Mouse (Mus musculus) G1E (cell line): ENCODE measurements around the gene Ankrd22. TPM values are rescaled to one million over a fixed set of nuclear protein-coding genes. Genes with fewer than 3 reads are reported as not detected.

Experiments
- ATAC-seq: 2 replicates; pipeline ENCODE4 v1.8.0; 2016; ENCODE audit warnings: mild to moderate bottlenecking; ENCODE audit not compliant: insufficient number of reproducible peaks, poor library complexity, low FRiP score, severe bottlenecking; ENCODE audit errors: extremely low read depth
- DNase-seq: peaks from one replicate; pipeline ENCODE4 v3.0.0; 2012; ENCODE audit warnings: low spot score
- H3K27me3 ChIP-seq: 2 replicates; pipeline ENCODE4 v1.6.1; 2012; ENCODE audit warnings: mild to moderate bottlenecking, low read length, inconsistent platforms; ENCODE audit not compliant: insufficient read depth
- H3K36me3 ChIP-seq: replicated peaks from 2 replicates; pipeline ENCODE3; 2012; ENCODE audit warnings: mild to moderate bottlenecking, inconsistent platforms
- H3K4me1 ChIP-seq: 2 replicates; pipeline ENCODE4 v1.6.1; 2012; ENCODE audit warnings: low read depth, low read length, inconsistent platforms, mixed read lengths; ENCODE audit not compliant: insufficient read depth
- H3K4me3 ChIP-seq: 2 replicates; pipeline ENCODE4 v1.5.1; 2012; ENCODE audit warnings: low read depth, mild to moderate bottlenecking, inconsistent platforms, low read length, moderate library complexity, mixed read lengths
- H3K9me3 ChIP-seq: replicated peaks from 2 replicates; pipeline ENCODE4 v1.6.1; 2012; ENCODE audit warnings: inconsistent platforms
- CTCF ChIP-seq: IDR thresholded peaks from 2 replicates; pipeline ENCODE4 v1.5.1; 2012; ENCODE audit warnings: low read depth, low read length, inconsistent platforms, mixed read lengths
- GATA1 ChIP-seq: IDR thresholded peaks from 2 replicates; pipeline ENCODE4 v1.6.1; 2012; ENCODE audit warnings: borderline replicate concordance, low read length, inconsistent platforms, mixed read lengths
- GATA2 ChIP-seq: IDR thresholded peaks from 2 replicates; pipeline ENCODE4 v1.6.1; 2012; ENCODE audit warnings: low read depth, low read length, inconsistent platforms, borderline replicate concordance
- POLR2AphosphoS5 ChIP-seq: IDR thresholded peaks from 2 replicates; pipeline ENCODE4 v1.6.1; 2012; ENCODE audit warnings: low read depth, low read length, inconsistent platforms; ENCODE audit not compliant: insufficient replicate concordance
- TAL1 ChIP-seq: conservative IDR thresholded peaks from 2 replicates; pipeline ENCODE4 v1.6.1; 2012; ENCODE audit warnings: low read depth, low read length, inconsistent platforms, mixed read lengths
- polyA plus RNA-seq: library from polyadenylated mRNA; stranded (reverse); fragments of >175 nt; gene quantifications from 2 replicates; pipeline ENCODE4 v1.2.3, GENCODE M21; 2012
- total RNA-seq, 2 experiments: library from RNA; stranded (forward) in 1 of 2; stranded (reverse) in 1 of 2; fragments of 200-1000 nt in 1 of 2; fragments of >200 nt in 1 of 2; fragmentation: Nextera tagmentation in 1 of 2; gene quantifications; 2 replicates each; pipeline ENCODE4 v1.2.3; 2014 to 2017

Ankrd22 gene
- total and polyA plus RNA-seq, 3 experiments, result 0.11 TPM; not detected in 2

DNA sequence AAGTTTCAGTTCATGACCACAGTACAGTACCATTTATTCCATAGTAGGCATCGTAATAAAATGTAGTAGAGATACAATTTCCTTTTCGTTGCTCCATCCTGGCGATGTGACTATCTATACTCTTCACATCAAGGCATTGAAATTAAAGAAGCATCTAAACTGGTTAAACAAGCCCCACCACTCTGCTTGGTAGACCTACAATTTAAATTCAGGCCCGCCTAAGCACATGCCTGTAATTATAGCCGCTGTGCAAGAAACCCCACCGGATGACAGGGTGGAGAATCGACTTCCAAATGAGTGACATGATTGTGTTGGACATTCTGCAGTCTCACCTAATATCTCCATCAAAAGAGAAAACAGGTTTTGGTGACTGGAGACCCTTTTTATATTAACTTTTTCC is 64.0 kb downstream of the Ankrd22 start:
- no peak overlapping the region for H3K4me3 ChIP-seq
- DNase-seq (no peak), ATAC-seq (no peak)
- no peaks in the 10 kb centered on the region for H3K27me3 ChIP-seq
- H3K9me3 ChIP-seq, result no peaks in the 10 kb centered on the region
- TF ChIP-seq POLR2AphosphoS5, result no peak
- TF ChIP-seq GATA1, result no peak
- no peak for TF ChIP-seq GATA2
- no peak for TF ChIP-seq TAL1
- no peaks in the 10 kb centered on the region for H3K4me1 ChIP-seq
- no peaks in the 10 kb centered on the region for H3K36me3 ChIP-seq

DNA sequence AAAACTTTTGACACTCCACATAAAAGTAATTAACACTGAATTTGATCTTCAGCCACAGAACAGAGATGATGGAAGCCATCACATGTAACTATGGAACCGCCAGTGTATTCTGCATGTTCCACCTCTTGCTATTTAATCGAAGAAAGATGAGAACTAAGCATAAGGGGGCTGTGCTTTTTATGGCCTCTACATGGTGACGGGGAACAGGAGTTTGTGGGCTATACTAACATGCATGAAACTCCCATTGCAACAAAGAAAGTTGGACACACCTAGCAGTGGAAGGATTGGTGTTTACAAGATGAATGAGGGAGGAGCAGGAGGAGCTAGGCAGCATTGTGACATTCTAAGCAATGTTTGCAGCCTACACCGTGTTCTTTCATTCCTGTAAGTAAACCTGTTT is 65.2 kb downstream of the Ankrd22 start, which contains the start of gene Lipm:
TSS of gene Lipm (plus strand) at position 301 of the 400 bp plus-strand sequence.
- no peaks in the 10 kb centered on the region for H3K27me3 ChIP-seq
- H3K4me3 ChIP-seq, result no peak within 1 kb of the TSS
- no peak for TF ChIP-seq TAL1
- no peak for TF ChIP-seq POLR2AphosphoS5
- no peak for TF ChIP-seq GATA1
- no peak for TF ChIP-seq CTCF
- no peak for TF ChIP-seq GATA2
- H3K36me3 ChIP-seq, result no peaks in the 10 kb centered on the region
- ATAC-seq (no peak), DNase-seq (no peak)
- no peaks in the 10 kb centered on the region for H3K9me3 ChIP-seq
- H3K4me1 ChIP-seq, result no peaks in the 10 kb centered on the region

DNA sequence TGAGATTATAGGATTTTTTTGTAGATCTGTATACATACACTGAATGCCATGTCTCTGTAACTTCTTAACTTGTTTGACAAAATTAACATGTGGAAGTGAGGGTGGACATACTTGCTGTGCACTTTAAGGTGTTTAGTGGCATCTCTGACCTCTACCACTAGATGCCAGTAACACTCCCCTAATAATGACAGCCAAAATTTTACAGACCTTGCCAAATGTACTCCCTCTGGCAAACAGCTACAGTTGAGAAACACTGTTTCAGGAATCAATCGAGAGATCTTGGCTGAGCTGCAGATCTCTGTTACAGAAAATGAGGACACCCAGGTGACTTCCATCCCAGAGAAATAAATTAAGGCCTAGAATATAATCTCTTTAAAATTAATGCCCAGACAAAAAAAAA is 69.6 kb downstream of the Ankrd22 start:
- Histone ChIP-seq H3K9me3 (no peaks in the 10 kb centered on the region), H3K4me1 (no peaks in the 10 kb centered on the region), H3K27me3 (no peaks in the 10 kb centered on the region), H3K36me3 (no peaks in the 10 kb centered on the region), H3K4me3 (no peak overlapping the region)
- no peak for TF ChIP-seq GATA1
- TF ChIP-seq POLR2AphosphoS5, result no peak
- no peak for TF ChIP-seq CTCF
- no peak for TF ChIP-seq GATA2
- TF ChIP-seq TAL1, result no peak
- no peak for ATAC-seq
- no peak for DNase-seq

DNA sequence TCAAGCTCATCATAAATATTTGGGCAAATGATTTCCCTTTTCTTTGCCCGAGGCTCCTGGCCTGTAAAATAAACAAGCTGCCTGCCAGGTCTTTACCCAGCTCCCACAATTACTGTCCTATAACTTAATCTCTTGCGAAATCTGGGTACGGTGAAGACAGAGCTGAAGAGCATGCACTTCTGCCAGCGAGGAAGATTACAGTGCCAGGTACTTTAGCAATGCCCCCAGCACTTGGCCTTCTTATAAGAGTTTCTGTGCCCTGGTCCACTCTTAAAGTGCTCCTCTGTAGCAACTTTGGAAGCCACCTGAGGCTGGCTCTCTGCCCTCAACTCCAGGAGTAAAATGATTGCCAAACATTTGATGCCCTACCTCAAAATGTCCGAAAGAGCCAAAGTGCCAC is 70.5 kb downstream of the Ankrd22 start:
- H3K27me3 ChIP-seq, result no peaks in the 10 kb centered on the region
- no peak for DNase-seq
- ATAC-seq, result no peak
- TF ChIP-seq GATA2, result no peak
- no peak for TF ChIP-seq GATA1
- no peak for TF ChIP-seq POLR2AphosphoS5
- TF ChIP-seq CTCF, result no peak
- no peak for TF ChIP-seq TAL1
- H3K4me3 ChIP-seq, result no peak overlapping the region
- H3K36me3 ChIP-seq, result no peaks in the 10 kb centered on the region
- H3K4me1 ChIP-seq, result no peaks in the 10 kb centered on the region
- H3K9me3 ChIP-seq, result no peaks in the 10 kb centered on the region

DNA sequence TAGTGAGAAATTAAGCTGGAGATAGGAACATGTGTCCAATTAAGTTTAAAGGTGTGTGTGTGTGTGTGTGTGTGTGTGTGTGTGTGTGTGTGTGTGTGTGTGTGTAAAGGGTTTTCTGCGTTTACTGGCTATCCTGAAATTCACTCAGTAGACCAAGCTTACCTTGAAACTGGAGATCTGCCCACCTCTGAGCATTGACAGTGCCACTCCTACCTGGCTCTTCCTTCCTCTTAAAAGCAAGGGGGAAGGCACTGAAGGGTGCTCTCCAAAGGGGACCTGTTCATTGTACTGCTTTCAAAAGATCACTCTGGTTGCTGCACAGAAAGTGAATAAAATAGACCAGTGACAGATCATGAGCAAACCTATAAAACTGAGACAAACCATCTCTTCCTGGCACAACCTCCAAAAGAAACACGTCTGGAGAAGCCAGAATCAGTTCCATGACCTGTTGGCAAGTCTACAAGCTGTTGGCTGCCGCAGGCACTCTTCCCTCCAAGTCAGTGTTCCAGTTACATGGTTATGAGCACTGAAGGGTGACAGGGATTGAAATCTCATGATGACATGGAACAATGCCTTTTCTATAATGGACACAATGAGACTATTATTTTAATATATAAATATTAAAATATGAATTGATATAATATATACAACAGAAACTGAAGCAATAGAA is 76.7 kb downstream of the Ankrd22 start:
- Histone ChIP-seq H3K4me1 (no peaks in the 10 kb centered on the region), H3K36me3 (no peaks in the 10 kb centered on the region)
- ATAC-seq, result no peak

DNA sequence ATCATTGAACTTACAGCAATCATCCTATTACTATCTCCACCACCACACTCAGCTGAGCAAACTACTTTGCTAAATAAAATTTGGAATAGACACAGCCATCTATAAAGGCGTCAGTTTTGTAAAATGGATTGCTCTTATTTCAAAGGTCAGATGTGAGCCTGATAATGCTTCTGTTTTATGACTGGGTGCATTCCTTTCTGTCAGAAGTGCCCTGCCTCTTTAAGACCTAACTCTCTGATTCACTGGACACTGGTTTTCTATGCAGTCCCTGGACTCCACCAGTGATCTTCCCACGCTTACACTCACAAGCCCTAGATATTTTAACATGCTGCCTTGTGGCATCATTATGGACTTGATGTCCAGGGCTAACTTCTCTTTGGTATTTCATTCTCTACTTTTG is 87.7 kb downstream of the Ankrd22 start:
- Histone ChIP-seq H3K9me3 (no peaks in the 10 kb centered on the region), H3K36me3 (no peaks in the 10 kb centered on the region), H3K4me1 (no peaks in the 10 kb centered on the region), H3K4me3 (no peak overlapping the region), H3K27me3 (no peaks in the 10 kb centered on the region)
- TF ChIP-seq CTCF, result no peak
- no peak for TF ChIP-seq POLR2AphosphoS5
- no peak for TF ChIP-seq TAL1
- TF ChIP-seq GATA1, result no peak
- no peak for TF ChIP-seq GATA2
- DNase-seq (no peak), ATAC-seq (no peak)

More for the DNA sequence above, 76.7 kb downstream of the Ankrd22 start:
- no peak overlapping the region for H3K4me3 ChIP-seq
- H3K27me3 ChIP-seq, result no peaks in the 10 kb centered on the region
- no peak for DNase-seq
- H3K9me3 ChIP-seq, result no peaks in the 10 kb centered on the region
- TF ChIP-seq CTCF (no peak), POLR2AphosphoS5 (no peak), TAL1 (no peak), GATA2 (no peak), GATA1 (no peak)
